Mouse (Mus musculus): ENCODE results near the gene Knop1. TPM values are rescaled to one million over a fixed set of nuclear protein-coding genes. Genes with fewer than 3 reads are reported as not detected.

Gene Knop1
- total RNA-seq, 2 experiments from 2014 or later, result 22.3 to 23.4 TPM

- DNase-seq (ENCODE audit: low spot score in 2 of 2), result no peak
These were observed 6.4 kb downstream of the Knop1 start for GRCm38 (mm10) chr7:118849543-118850250.

- DNase-seq (ENCODE audit: low spot score in 2 of 2), result no peak
These were observed 7.3 kb downstream of the Knop1 start for GRCm38 (mm10) chr7:118848796-118849195.

DNA sequence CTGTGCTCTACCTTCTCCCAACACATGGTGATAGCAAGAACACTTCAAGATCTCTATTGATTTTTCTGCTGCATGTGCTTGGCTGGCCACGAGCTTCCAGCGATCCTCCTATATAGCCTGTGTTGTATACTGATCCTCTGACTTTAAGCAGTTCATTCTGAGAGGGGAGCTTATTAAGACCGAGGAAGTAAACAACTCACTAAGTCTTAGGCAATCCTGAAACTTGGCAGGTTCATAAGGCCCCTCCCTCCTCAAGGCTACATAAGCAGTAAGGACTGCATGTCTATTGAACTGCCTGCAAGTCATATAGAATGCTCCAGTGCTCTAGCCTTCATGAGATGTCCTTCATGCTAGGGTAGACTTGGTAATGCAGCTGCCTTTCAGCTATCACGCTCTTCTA, 9.7 kb downstream of the Knop1 start:
- DNase-seq (ENCODE audit: low spot score in 2 of 2), result no peak

DNA sequence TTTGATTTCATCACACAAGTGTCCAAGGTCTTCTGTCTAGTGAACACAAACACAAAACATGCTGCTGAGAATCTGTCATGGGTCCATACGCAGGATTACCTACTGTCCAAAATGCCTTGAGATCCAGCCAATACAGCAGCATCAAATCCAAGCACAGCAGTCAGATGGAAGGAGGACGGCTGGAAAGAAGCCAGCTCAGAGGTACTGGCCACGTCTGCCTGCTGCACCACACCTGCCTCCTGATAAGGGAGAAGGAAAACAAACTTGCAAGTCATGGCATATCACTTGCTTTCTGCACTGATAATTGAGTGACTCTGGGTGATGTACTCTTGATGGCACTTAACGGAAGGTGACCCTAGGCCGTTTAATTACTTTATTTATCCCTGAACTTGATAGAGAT, 10.9 kb downstream of the Knop1 start:
- DNase-seq (ENCODE audit: low spot score in 2 of 2), result no peak

GRCm38 (mm10) chr7:118842938-118843337, 13.1 kb downstream of the Knop1 start:
- no peak for DNase-seq (ENCODE audit: low spot score in 2 of 2)

- peak in 1 of 2 experiments; percentile 23 for DNase-seq (ENCODE audit: low spot score in 2 of 2)
These were observed 14.3 kb downstream of the Knop1 start for GRCm38 (mm10) chr7:118841796-118842195.

DNA sequence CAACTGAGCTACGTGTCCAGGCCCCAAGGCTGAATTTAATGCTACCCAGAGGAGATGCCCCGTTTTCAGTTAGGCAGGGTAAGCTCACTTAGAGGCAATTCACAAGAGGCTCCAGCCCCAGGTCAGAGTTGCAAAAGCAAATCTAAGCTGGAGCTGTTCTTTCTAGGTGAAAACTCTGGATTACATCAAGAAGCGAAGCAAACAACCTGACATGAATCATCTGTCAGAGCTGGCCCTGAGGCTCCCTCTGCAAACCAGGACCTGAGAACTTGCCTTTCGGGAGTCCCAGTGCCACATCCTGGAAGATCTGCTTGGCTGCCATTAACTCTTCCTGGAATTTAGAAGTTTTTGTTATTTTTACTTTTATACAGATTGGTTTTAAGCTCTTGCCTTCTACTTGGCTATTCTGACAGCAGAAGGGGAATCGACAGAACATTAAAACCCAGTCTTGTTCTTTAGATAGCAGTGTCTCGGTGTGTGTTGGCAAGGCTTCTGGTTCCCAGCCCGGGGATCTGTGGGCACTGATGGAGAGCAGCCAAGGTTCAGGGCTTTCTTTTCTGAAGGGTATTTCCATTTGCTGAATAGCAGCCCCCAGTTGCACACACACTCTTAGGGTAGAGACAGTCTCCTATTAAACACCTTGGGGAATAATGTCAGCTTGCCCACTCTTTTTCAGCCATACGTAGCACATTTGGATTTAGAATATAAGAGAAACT, 14.9 kb downstream of the Knop1 start:
- peak; percentile 31 to 51 for DNase-seq (ENCODE audit: low spot score in 2 of 2)

GRCm38 (mm10) chr7:118837901-118838300, 18.2 kb downstream of the Knop1 start:
- DNase-seq (ENCODE audit: low spot score in 2 of 2), result no peak

GRCm38 (mm10) chr7:118827975-118828416, 28.1 kb downstream of the Knop1 start:
- no peak for DNase-seq (ENCODE audit: low spot score in 2 of 2)

GRCm38 (mm10) chr7:118824451-118824850, 31.6 kb downstream of the Knop1 start:
- DNase-seq (ENCODE audit: low spot score in 2 of 2), result no peak

GRCm38 (mm10) chr7:118821887-118822556, 34.0 kb downstream of the Knop1 start:
- no peak for DNase-seq (ENCODE audit: low spot score in 2 of 2)

DNA sequence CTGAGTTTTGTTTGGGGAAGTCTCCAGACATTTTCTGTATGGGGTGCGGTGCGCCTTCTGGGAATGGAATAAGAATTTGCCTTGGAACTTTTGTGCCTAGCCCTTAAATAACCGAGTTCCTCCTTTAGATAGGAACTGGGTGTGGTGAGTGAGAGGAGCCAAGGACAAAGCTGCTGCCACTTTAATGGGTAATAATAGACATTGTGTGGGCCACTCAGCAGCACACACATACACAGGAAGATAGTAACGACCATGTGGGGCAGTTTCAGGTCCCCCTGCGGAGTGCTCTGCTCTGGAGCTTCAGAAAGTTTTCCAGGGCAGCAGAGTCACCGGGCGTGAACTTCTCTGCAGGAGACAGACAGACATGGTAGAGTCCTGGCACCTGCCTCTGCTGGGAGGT, 34.7 kb downstream of the Knop1 start:
- no peak for DNase-seq (ENCODE audit: low spot score in 2 of 2)

DNA sequence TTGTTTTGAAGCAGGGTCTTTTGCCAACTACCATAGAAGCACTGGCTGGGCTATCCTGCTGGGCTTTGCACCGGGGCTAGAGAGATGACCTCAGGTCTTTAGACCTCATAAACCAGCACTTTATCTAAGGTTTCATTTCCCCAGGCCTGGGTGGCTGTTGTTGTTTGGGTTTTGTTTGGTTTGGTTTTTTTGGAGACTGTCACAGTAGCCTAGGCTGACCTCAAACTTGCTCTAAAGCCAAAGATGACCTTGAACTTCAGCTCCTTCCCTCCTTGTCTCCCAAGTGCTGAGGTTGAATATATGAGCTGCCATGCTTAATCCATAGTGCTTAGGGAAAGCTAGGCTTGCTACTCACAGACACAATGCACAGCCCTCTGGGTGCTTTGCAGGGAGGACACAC, 36.4 kb downstream of the Knop1 start:
- no peak for DNase-seq (ENCODE audit: low spot score in 2 of 2)

- DNase-seq (ENCODE audit: low spot score in 2 of 2), result no peak
These were observed 38.3 kb downstream of the Knop1 start for GRCm38 (mm10) chr7:118817741-118818140.

DNA sequence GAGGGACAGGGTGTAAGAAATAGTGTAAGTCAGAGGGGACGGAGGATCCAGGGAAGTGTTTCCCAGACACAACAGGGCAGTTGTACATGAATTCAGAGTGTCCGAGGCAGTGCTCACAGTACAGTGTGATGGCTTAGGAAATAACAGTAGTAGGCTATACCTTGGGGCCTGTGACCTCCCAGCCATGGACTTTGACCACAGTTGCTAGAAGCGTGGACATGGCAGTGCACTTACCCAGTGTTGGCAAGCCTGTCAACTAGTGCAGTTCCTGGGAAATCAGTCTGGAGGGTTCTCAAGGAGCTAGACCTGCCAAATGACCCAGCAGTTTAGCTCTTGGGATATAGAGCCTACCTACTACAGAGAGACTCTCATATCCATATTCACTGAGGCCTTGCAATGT, 39.8 kb downstream of the Knop1 start:
- no peak for DNase-seq (ENCODE audit: low spot score in 2 of 2)

DNA sequence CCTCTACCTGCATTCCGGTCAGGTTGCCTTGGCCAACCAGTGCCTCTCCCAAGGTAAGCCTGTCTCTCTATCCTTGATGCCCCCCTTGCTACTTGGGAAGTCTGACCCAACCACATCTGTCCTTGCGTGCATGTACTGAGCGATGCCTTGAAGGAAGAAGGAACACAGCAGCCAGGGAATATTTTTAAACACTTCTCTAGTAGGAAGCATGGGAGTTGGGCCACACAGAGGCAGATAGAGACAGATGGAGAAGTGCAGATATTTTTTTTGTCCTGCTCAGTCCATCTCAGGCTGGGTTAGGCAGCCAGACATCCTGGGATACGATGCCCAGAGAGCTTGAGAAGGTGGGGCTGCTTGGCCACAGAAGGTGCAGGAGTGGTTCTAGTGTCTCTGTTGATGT, 42.5 kb downstream of the Knop1 start:
- DNase-seq (ENCODE audit: low spot score in 2 of 2), result peak in 1 of 2 experiments; percentile 8

GRCm38 (mm10) chr7:118811407-118812106, 44.5 kb downstream of the Knop1 start:
- DNase-seq (ENCODE audit: low spot score in 2 of 2), result no peak

- peak; percentile 30 to 34 for DNase-seq (ENCODE audit: low spot score in 2 of 2)
These were observed 48.2 kb downstream of the Knop1 start for GRCm38 (mm10) chr7:118807899-118808298.

- peak in 1 of 2 experiments; percentile 8 for DNase-seq (ENCODE audit: low spot score in 2 of 2)
These were observed 49.2 kb downstream of the Knop1 start for GRCm38 (mm10) chr7:118806631-118807411.

DNA sequence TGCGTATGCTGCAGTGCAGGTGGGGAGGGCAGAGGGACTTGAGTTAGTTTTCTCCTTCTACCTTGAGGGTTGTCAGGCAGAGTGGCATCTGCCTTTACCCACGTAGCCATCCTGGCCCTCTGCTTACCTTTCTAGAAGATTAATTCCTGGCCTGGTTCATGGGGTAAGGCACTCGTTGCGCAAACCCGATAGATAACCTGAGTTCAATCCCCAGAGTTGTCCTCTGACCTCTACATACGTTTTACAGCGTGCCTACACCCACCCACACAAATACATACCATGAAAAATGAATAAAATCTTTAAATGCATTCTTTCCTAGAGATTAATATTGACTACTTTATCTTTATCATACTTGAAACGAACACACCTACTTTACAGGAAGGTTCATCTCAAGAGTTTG, 52.6 kb downstream of the Knop1 start:
- DNase-seq (ENCODE audit: low spot score in 2 of 2), result no peak

DNA sequence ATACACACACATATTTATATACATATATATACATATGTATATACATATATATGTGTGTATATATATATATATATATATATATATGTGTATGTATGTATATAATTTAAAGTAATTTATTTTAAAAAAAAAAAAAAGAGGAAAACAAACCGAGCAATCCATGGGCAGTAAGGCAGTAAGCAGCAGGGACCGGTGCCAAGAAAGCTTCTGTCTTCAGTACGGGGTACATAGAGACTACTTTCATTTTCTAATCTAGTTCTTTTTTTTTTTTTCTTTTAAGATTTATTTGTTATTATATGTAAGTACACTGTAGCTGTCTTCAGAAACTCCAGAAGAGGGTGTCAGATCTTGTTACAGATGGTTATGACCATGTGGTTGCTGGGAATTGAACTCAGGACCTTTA, 54.3 kb downstream of the Knop1 start:
- DNase-seq (ENCODE audit: low spot score in 2 of 2), result no peak

Measured in left cerebral cortex, adult 18-20 months (tissue).